Mouse (Mus musculus) heart, adult 2 months (tissue): ENCODE measurements at regions not wholly inside any gene's neighbourhood (a gene's known extent, or its start where the extent isn't known, plus 50 kb on each side); places are given as distances from the start of the nearest gene placed in this dataset.

ENCODE experiments used
- CTCF ChIP-seq: fragments of 200-600 bp; IDR thresholded peaks from 2 replicates; pipeline ENCODE4 v1.8.1; 2022; ENCODE audit warnings: antibody characterized with exemption, mild to moderate bottlenecking, moderate library complexity
- EP300 ChIP-seq: fragments of 200-500 bp; IDR thresholded peaks from 2 replicates; pipeline ENCODE4 v1.6.1; 2011; ENCODE audit warnings: low read depth, low read length, control low read depth; ENCODE audit not compliant: insufficient read depth
- POLR2A ChIP-seq: fragments of 200-500 bp; IDR thresholded peaks from 2 replicates; pipeline ENCODE4 v1.6.1; 2011; ENCODE audit warnings: mild to moderate bottlenecking, low read depth, low read length, control low read depth; ENCODE audit not compliant: insufficient read depth

DNA sequence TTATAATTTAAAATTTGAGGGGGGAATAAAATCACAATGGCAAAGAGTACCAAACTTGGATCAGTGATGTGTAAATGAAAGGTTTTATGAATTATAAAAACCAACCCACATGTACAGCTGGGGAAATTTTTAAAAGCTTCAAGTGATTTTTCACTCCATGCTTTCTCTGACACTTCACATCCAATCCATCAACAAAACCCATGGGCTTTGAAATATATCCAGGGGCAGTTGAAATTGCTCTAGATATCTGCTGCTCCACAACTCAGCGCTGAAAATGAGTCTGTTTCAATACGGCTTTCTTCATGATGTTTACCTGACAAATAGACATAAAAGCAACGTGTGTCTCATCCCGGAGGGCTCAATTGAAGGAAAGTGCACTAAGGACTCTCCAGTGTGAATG lies 214.3 kb upstream of the Klhl1 start:
- TF ChIP-seq POLR2A: no peak
- no peak for TF ChIP-seq CTCF
- TF ChIP-seq EP300: no peak
